Mouse (Mus musculus) G1E (cell line): Measurements from ENCODE around the gene Btg4.

Experiments
- CTCF ChIP-seq: IDR thresholded peaks from 2 replicates; pipeline ENCODE4 v1.5.1; 2012; ENCODE audit warnings: low read depth, low read length, inconsistent platforms, mixed read lengths
- GATA1 ChIP-seq: IDR thresholded peaks from 2 replicates; pipeline ENCODE4 v1.6.1; 2012; ENCODE audit warnings: borderline replicate concordance, low read length, inconsistent platforms, mixed read lengths
- GATA2 ChIP-seq: IDR thresholded peaks from 2 replicates; pipeline ENCODE4 v1.6.1; 2012; ENCODE audit warnings: low read depth, low read length, inconsistent platforms, borderline replicate concordance
- POLR2AphosphoS5 ChIP-seq: IDR thresholded peaks from 2 replicates; pipeline ENCODE4 v1.6.1; 2012; ENCODE audit warnings: low read depth, low read length, inconsistent platforms; ENCODE audit not compliant: insufficient replicate concordance
- TAL1 ChIP-seq: conservative IDR thresholded peaks from 2 replicates; pipeline ENCODE4 v1.6.1; 2012; ENCODE audit warnings: low read depth, low read length, inconsistent platforms, mixed read lengths

DNA sequence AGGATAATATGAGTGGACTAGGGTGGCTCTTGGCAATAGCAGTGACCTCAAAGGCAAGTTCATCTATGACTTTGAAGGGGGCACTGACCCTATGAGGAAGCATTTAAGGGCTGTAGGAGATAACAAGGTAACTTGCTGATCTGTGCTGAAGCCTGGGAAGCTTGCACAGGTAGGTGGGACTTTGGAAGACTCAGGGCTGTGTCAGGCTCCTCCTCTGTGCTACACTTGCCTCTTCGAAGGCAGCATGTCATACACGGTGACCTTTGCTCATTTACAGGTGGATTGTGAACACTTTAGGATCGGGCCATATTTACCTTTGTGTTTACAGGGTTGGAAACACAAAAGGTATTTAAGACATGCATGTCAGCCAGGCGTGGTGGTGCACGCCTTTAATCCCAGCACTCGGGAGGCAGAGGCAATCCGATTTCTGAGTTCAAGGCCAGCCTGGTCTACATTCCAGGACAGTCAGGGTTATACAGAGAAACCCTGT, 19.2 kb upstream of the Btg4 start:
- TF ChIP-seq GATA1 (no peak), CTCF (no peak), TAL1 (no peak), POLR2AphosphoS5 (no peak), GATA2 (no peak)
